Mouse (Mus musculus): Measurements from ENCODE around the gene Psmd11.

DNA sequence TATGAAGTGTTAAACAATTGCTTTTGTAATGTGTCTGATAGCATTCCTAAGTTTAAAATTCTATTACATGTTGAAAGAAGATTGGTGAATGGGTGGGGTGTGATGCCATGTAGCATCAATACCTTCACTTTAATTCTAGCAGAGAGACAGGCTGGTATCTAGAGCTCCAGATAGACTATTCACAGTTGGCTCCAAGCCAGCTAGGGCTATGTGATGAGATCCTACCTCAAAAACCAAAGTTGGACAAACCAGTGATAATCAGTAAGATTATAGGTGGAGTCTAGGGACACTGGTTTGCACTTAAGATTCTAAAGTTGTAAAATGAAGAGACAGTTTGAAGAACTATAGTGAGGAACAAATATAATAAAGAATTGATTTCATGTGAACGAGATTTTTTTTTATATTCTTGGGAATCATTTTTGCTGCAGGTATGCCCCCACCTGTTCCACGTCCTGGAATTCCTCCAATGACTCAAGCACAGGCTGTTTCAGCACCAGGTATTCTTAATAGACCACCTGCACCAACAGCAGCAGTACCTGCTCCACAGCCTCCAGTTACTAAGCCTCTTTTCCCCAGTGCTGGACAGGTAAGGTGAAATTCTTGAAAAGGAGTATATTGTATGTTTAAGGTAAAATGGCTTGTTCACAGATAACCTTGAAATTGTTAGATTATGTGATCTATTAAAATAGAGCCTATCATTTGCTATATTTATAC is 36.9 kb upstream of the Psmd11 start:
- TF ChIP-seq CTCF (IDR thresholded peaks at IDR 0.05; ENCODE audit: extremely low read depth, insufficient read length, insufficient replicate concordance, low read depth, low read length): no peak
- no peak for TF ChIP-seq POLR2A (IDR thresholded peaks at IDR 0.05; ENCODE audit: low read depth, low read length)
